Mouse (Mus musculus): ENCODE measurements around the gene Slc35a3. TPM values are rescaled to one million over a fixed set of nuclear protein-coding genes. Genes with fewer than 3 reads are reported as not detected.

Gene Slc35a3
- total RNA-seq (2023), result 10 to 100 TPM; 23.5 to 27.1 TPM

GRCm38 (mm10) chr3:116712436-116712881, at the start of gene Slc35a3:
Slc35a3 (minus strand) TSS chr3:116712831.

GRCm38 (mm10) chr3:116681160-116681559, 31.5 kb downstream of the Slc35a3 start, which contains the start of gene Gm43191:
Gm43191 (minus strand) TSS chr3:116681260.

GRCm38 (mm10) chr3:116662463-116662863, 50.2 kb downstream of the Slc35a3 start, which contains the start of gene Mfsd14a:
Mfsd14a (minus strand) TSS chr3:116662677.

Other genes with a start within 250 kb of the Slc35a3 start
- gene Rtca, start 204.6 kb downstream of the Slc35a3 start, total RNA-seq (2023), result 10 to 100 TPM; 18.0 to 19.7 TPM
- 1 to 10 TPM; 4.8 to 7.3 TPM for gene Dbt, start 199.8 kb downstream of the Slc35a3 start, total RNA-seq (2023)
- gene Lrrc39, start 149.9 kb downstream of the Slc35a3 start, total RNA-seq (2023), result under 1 TPM in 1 of 2 experiments, not detected in 1; 0.20 TPM
- 10 to 100 TPM; 19.6 to 21.1 TPM for gene Sass6, start 117.8 kb downstream of the Slc35a3 start, total RNA-seq (2023)
- gene Trmt13, start 98.2 kb downstream of the Slc35a3 start, total RNA-seq (2023), result 10 to 100 TPM; 17.9 to 18.3 TPM
- 10 to 100 TPM; 77.1 to 79.8 TPM for gene Mfsd14a, start 50.2 kb downstream of the Slc35a3 start, total RNA-seq (2023)
- not detected for gene Gm43191, start 31.6 kb downstream of the Slc35a3 start, total RNA-seq (2023)
- 10 to 100 TPM; 44.6 to 48.4 TPM for gene Agl, start 95.3 kb upstream of the Slc35a3 start, total RNA-seq (2023)
- 10 to 100 TPM; 40.9 to 50.8 TPM for gene Frrs1, start 146.6 kb upstream of the Slc35a3 start, total RNA-seq (2023)